Mouse (Mus musculus) ES-E14 (cell line): ENCODE results near the gene Gpr65. TPM values are rescaled to one million over a fixed set of nuclear protein-coding genes. Genes with fewer than 3 reads are reported as not detected.
"Not testable (repeated sequence)": the region's sequence is repeated elsewhere in the genome, so short reads cannot be mapped to it uniquely, and the experiment has no call there.

Source experiments
- DNase-seq: peaks from one replicate; pipeline ENCODE4 v3.0.0-alpha.2; 2013; ENCODE audit warnings: low read depth, low spot score
- H3K27ac ChIP-seq: 2 replicates; pipeline ENCODE4 v1.5.1; 2012; ENCODE audit warnings: low read depth, mild to moderate bottlenecking, low read length, moderate library complexity, mixed read lengths; ENCODE audit not compliant: poor library complexity, insufficient read depth, severe bottlenecking
- H3K36me3 ChIP-seq: 2 replicates; pipeline ENCODE4 v1.6.1; 2012; ENCODE audit warnings: mild to moderate bottlenecking, low read length, moderate library complexity, mixed read lengths; ENCODE audit not compliant: control insufficient read depth, poor library complexity, insufficient read depth, severe bottlenecking
- H3K4me1 ChIP-seq, 2 experiments: fragments of 150-350 bp in 1 of 2; sonication (generic) in 1 of 2; 2 replicates each; pipeline ENCODE4 v1.6.1; 2012; ENCODE audit warnings: low read length in 2 of 2, mild to moderate bottlenecking in 1 of 2, mixed read lengths in 1 of 2; ENCODE audit not compliant: control insufficient read depth in 2 of 2, insufficient read depth in 2 of 2, poor library complexity in 1 of 2
- H3K4me3 ChIP-seq, 2 experiments: fragments of 150-350 bp in 1 of 2; sonication (generic) in 1 of 2; 2 replicates each; pipeline ENCODE4 v1.5.1; 2012; ENCODE audit warnings: low read length in 2 of 2, low read depth in 1 of 2, mild to moderate bottlenecking in 1 of 2, mixed read lengths in 1 of 2; ENCODE audit not compliant: insufficient read depth in 1 of 2, poor library complexity in 1 of 2, severe bottlenecking in 1 of 2
- H3K9ac ChIP-seq: 2 replicates; pipeline ENCODE4 v1.6.1; 2012; ENCODE audit warnings: low read depth, mild to moderate bottlenecking, low read length, mixed read lengths; ENCODE audit not compliant: poor library complexity, insufficient read depth, severe bottlenecking
- H3K9me3 ChIP-seq: fragments of 150-350 bp; sonication (generic); 2 replicates; pipeline ENCODE4 v1.6.1; 2012; ENCODE audit warnings: low read depth, mild to moderate bottlenecking, low read length; ENCODE audit not compliant: control insufficient read depth, insufficient read depth
- MAFK ChIP-seq: IDR thresholded peaks from 2 replicates; pipeline ENCODE4 v1.6.1; 2014; ENCODE audit warnings: mild to moderate bottlenecking, low read depth, low read length, inconsistent platforms; ENCODE audit not compliant: insufficient read depth
- ZNF384 ChIP-seq: IDR thresholded peaks from 2 replicates; pipeline ENCODE4 v1.6.1; 2012; ENCODE audit warnings: low read depth, low read length, inconsistent platforms
- in situ Hi-C, 2 experiments: fragments of 600-800 bp; cut with MboI; formaldehyde crosslinking; loops; one replicate each; pipeline ENCODE4 v1.15.1; 2025; ENCODE audit warnings: low sequenced_read_pairs in 2 of 2, inconsistent platforms in 1 of 2; ENCODE audit not compliant: unreplicated experiment in 2 of 2
- total RNA-seq: library from RNA; depleted of rRNA; stranded (reverse); fragments of 300-350 nt; gene quantifications from 2 replicates; pipeline ENCODE4 v1.2.3, GENCODE M21; 2012; rRNA removed

The Gpr65 gene
- total RNA-seq, 1 experiment, result 0.13 TPM

DNA sequence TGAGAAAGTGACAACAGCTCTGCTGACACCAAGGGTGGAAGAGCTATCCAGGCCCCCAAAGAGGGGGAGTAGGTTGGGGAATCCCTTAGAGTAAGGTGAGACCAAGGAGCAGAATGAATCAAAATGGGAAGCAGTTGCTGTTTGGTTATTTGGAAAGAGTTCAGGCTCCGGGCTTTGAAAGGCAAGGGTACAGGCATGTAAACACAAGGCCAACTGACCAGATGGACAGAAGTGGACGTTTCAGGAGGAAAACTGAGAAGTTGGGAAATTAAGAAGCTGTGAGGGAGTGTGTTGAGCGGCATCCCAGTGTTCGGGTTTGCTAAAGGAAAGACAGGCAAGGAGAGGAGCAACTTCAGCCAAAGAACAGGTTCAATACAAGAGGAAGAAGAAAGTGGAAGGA is 54.0 kb downstream of the Gpr65 start:
- DNase-seq, result no peak
- Histone ChIP-seq H3K4me1 (no peaks in the 10 kb centered on the region), H3K27ac (no peak overlapping the region), H3K4me3 (no peak overlapping the region), H3K9me3 (no peaks in the 10 kb centered on the region), H3K36me3 (no peaks in the 10 kb centered on the region), H3K9ac (no peak overlapping the region)
- in situ Hi-C loops, result no loop called here
- TF ChIP-seq MAFK (no peak), ZNF384 (no peak)

DNA sequence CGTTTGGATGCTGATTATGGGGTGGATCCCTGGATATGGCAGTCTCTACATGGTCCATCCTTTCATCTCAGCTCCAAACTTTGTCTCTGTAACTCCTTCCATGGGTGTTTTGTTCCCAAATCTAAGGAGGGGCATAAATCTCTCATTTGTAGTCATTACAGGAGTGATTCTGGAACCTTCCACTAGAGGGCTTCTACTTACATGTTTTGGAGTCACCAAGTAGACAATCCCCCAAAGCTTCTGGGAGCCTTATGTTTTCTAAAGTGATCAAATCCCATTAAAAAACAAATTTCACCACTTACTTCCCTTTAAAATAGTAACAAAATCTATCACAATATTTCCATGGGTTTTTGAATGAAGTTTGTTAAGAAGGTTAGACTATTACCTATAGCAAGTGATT is 55.7 kb downstream of the Gpr65 start:
- peak; percentile 27 for DNase-seq
- H3K9ac ChIP-seq, H3K36me3 ChIP-seq, H3K4me3 ChIP-seq, in situ Hi-C loops, H3K4me1 ChIP-seq, H3K27ac ChIP-seq, H3K9me3 ChIP-seq: not testable (repeated sequence)

Other genes starting within 250 kb of the Gpr65 start
- gene Galc, start 9.2 kb upstream of the Gpr65 start, total RNA-seq, result 7.5 and 8.2 TPM in 2 replicates